Comparison of ENCODE assay signal across 8 mouse cellular contexts in genomic region chr8:88627265-88627991, GRCm38 (mm10). TPM values are rescaled to one million over a fixed set of nuclear protein-coding genes. Genes with fewer than 3 reads are reported as not detected.
A peak's percentile ranks its signal among the peaks of the same experiment; 100 is the strongest.
DNase-seq lines count a peak whose midpoint lies in the region; ATAC-seq lines count a peak whose summit lies in the region.

No protein-coding gene starts in this region.

- DNase-seq in adrenal gland, postnatal 14 days, result peak; percentile 89
- peak; percentile 91 for DNase-seq in embryo, embryonic 10 days (ENCODE audit: low spot score)
- peak; percentile 72 for DNase-seq in gastrocnemius, postnatal 10 days
- DNase-seq in hindlimb bud, embryonic 11.5 days (ENCODE audit: extremely low spot score, low read depth, low spot score), result peak; percentile 39
- DNase-seq in left cerebral cortex, adult 9 months (ENCODE audit: low spot score in 2 of 2), result peak; percentile 61 to 73
- DNase-seq in lung, postnatal 4 days, result peak; percentile 83 to 95
- DNase-seq in right cerebral cortex, postnatal 36 days (ENCODE audit: low spot score in 2 of 2), result peak; percentile 70 to 74

- ATAC-seq in monocyte, adult 5-6 weeks (replicated peaks; ENCODE audit: insufficient number of reproducible peaks, low FRiP score, low TSS enrichment, poor library complexity, severe bottlenecking), result no peak

RNA-seq across cellular contexts. Expression of gene Snx20, which starts 8.5 kb away (rescaled TPM):
- 1.0 and 5.4 TPM in 2 replicates for total RNA-seq in adrenal gland, postnatal 14 days (2021)
- total RNA-seq in gastrocnemius, postnatal 10 days (2021), result 1 to 10 TPM in 1 of 2 experiments, under 1 TPM in 1; 0.63 to 1.1 TPM
- total RNA-seq in monocyte, adult 5-6 weeks (2017), result 67.8 to 81.1 TPM (median 72.6 TPM) in 3 replicates

RNA-seq across cellular contexts. Expression of gene Nod2, which starts 19.7 kb away (rescaled TPM):
- 0.64 and 0.78 TPM in 2 replicates for total RNA-seq in adrenal gland, postnatal 14 days (2021)
- total RNA-seq in gastrocnemius, postnatal 10 days (2021), result 1 to 10 TPM; 1.1 to 1.4 TPM
- 6.7 to 12.7 TPM (median 8.3 TPM) in 3 replicates for total RNA-seq in monocyte, adult 5-6 weeks (2017)

Comparison
In these comparisons a context has a peak if more than half of its experiments do, and no peak if none do; other contexts are left out.
1. DNase-seq: peak in every context shown above with its lines; median percentile 91 in embryo, embryonic 10 days; 89 in adrenal gland, postnatal 14 days; 89 in lung, postnatal 4 days; 72 in gastrocnemius, postnatal 10 days; 72 in right cerebral cortex, postnatal 36 days; 67 in left cerebral cortex, adult 9 months; 39 in hindlimb bud, embryonic 11.5 days.
2. RNA of gene Snx20, which starts 8.5 kb away (total RNA-seq): 67.8 to 81.1 TPM in monocyte, adult 5-6 weeks; 0.63 to 1.1 TPM in gastrocnemius, postnatal 10 days and 1.0 to 5.4 TPM in adrenal gland, postnatal 14 days; every median in the first group is over 10 times any median in the second.